Mouse (Mus musculus): Measurements from ENCODE around the gene Pcyt2. TPM values are rescaled to one million over a fixed set of nuclear protein-coding genes. Genes with fewer than 3 reads are reported as not detected.

Gene Pcyt2
- total and polyA plus RNA-seq, 3 experiments: 86.7 to 87.3 TPM; not detected in 1

GRCm38 (mm10) chr11:120597240-120598235 is 20.2 kb downstream of the Pcyt2 start:
- Histone ChIP-seq H3K9me3 (replicated peaks; ENCODE audit: insufficient read depth, low read length) (no peaks in the 10 kb centered on the region), H3K9ac (ENCODE audit: control insufficient read depth, low read depth, low read length, poor library complexity, severe bottlenecking) (peak overlapping the region; percentile 99), H3K36me3 (ENCODE audit: control insufficient read depth in 1 of 2, insufficient read depth in 2 of 2, low read length in 2 of 2) (peaks cover 45 to 57% of the 10 kb centered on the region in 2 experiments), H3K4me3 (ENCODE audit: control insufficient read depth in 1 of 2, insufficient read depth in 1 of 2, low read depth in 2 of 2, low read length in 2 of 2) (peak overlapping the region; percentile 74 to 95), H3K79me2 (ENCODE audit: control insufficient read depth, insufficient read depth, low read length, poor library complexity) (peaks cover 65% of the 10 kb centered on the region), H3K4me1 (ENCODE audit: control insufficient read depth in 1 of 2, insufficient read depth in 2 of 2, low read length in 2 of 2) (peaks cover 5 to 41% of the 10 kb centered on the region in 2 experiments), H3K27me3 (ENCODE audit: control insufficient read depth in 1 of 2, insufficient read depth in 2 of 2, low read length in 2 of 2) (no peaks in the 10 kb centered on the region), H3K27ac (ENCODE audit: control insufficient read depth, low read depth, low read length) (peak overlapping the region; percentile 70)
- TF ChIP-seq HCFC1 (IDR thresholded peaks at IDR 0.05; ENCODE audit: low read depth, low read length) (0 out of 2 replicates have a peak, but pooled peaks have one; percentile 30), ZNF384 (IDR thresholded peaks at IDR 0.05; ENCODE audit: low read depth, low read length) (no peak), CHD2 (IDR thresholded peaks at IDR 0.05; ENCODE audit: low read length) (no peak), SIN3A (IDR thresholded peaks at IDR 0.05; ENCODE audit: low read length) (peak; percentile 21; the same call in 1 of the 2 replicates), TBP (IDR thresholded peaks at IDR 0.05; ENCODE audit: low read depth, low read length) (0 out of 2 replicates have a peak, but pooled peaks have one; percentile 12), CHD1 (IDR thresholded peaks at IDR 0.05; ENCODE audit: low read depth, low read length) (0 out of 2 replicates have a peak, but pooled peaks have one; percentile 70)
- peak; percentile 62 for DNase-seq (ENCODE audit: low read depth, low spot score)

DNA sequence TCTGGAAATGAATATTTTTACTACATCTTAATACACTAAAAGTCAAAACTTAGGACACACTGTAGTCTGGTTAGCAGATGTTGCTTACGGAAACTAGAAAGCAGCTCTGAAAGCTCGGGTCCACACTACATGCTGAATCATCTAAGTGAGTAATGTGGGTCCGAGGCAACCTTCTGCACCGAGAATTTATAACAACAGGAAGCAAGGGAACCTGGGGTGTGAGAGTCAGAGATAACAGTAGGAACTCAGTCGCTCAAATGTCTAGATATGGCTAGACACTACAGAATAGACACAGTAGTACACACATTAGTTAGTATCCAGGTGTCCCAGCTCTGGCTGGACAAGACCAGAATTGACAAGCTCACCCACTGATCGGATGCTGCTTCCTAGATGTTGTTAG is 29.2 kb downstream of the Pcyt2 start:
- H3K9me3 ChIP-seq (replicated peaks; ENCODE audit: insufficient read depth, low read length): no peaks in the 10 kb centered on the region
- H3K4me1 ChIP-seq (ENCODE audit: control insufficient read depth in 1 of 2, insufficient read depth in 2 of 2, low read length in 2 of 2): peaks cover 13 to 24% of the 10 kb centered on the region in 2 experiments
- peaks cover 38 to 50% of the 10 kb centered on the region in 2 experiments for H3K36me3 ChIP-seq (ENCODE audit: control insufficient read depth in 1 of 2, insufficient read depth in 2 of 2, low read length in 2 of 2)
- peak; percentile 94 for DNase-seq (ENCODE audit: low read depth, low spot score)
- H3K27ac ChIP-seq (ENCODE audit: control insufficient read depth, low read depth, low read length): peak overlapping the region; percentile 81
- H3K79me2 ChIP-seq (ENCODE audit: control insufficient read depth, insufficient read depth, low read length, poor library complexity): peaks cover 14% of the 10 kb centered on the region
- H3K9ac ChIP-seq (ENCODE audit: control insufficient read depth, low read depth, low read length, poor library complexity, severe bottlenecking): no peak overlapping the region
- H3K4me3 ChIP-seq (ENCODE audit: control insufficient read depth in 1 of 2, insufficient read depth in 1 of 2, low read depth in 2 of 2, low read length in 2 of 2): no peak overlapping the region
- H3K27me3 ChIP-seq (ENCODE audit: control insufficient read depth in 1 of 2, insufficient read depth in 2 of 2, low read length in 2 of 2): no peaks in the 10 kb centered on the region
- TF ChIP-seq MAFK (IDR thresholded peaks at IDR 0.05; ENCODE audit: borderline replicate concordance, low read depth, low read length) (peak; percentile 84; the same call in 1 of the 2 replicates), ELF1 (IDR thresholded peaks at IDR 0.05; ENCODE audit: low read depth, low read length) (no peak), CHD1 (IDR thresholded peaks at IDR 0.05; ENCODE audit: low read depth, low read length) (no peak), TBP (IDR thresholded peaks at IDR 0.05; ENCODE audit: low read depth, low read length) (peak; percentile 67), ZC3H11A (IDR thresholded peaks at IDR 0.05; ENCODE audit: low read depth, low read length) (no peak), SMC3 (IDR thresholded peaks at IDR 0.05; ENCODE audit: low read depth, low read length) (no peak), E2F4 (IDR thresholded peaks at IDR 0.05; ENCODE audit: borderline replicate concordance, low read depth, low read length) (no peak), RAD21 (IDR thresholded peaks at IDR 0.05; ENCODE audit: low read depth, low read length) (no peak), CHD2 (IDR thresholded peaks at IDR 0.05; ENCODE audit: low read length) (no peak), USF1 (IDR thresholded peaks at IDR 0.05; ENCODE audit: low read depth, low read length) (no peak), MAX (IDR thresholded peaks at IDR 0.05; ENCODE audit: low read length) (0 out of 2 replicates have a peak, but pooled peaks have one; percentile 38), GABPA (IDR thresholded peaks at IDR 0.05; ENCODE audit: low read depth, low read length) (peak; percentile 82; the same call in 1 of the 2 replicates), NRF1 (IDR thresholded peaks at IDR 0.05; ENCODE audit: insufficient read depth, low read depth, low read length, poor library complexity, severe bottlenecking) (no peak), UBTF (IDR thresholded peaks at IDR 0.05; ENCODE audit: borderline replicate concordance, insufficient read depth, low read depth, low read length) (no peak), ZMIZ1 (IDR thresholded peaks at IDR 0.05; ENCODE audit: low read depth, low read length) (no peak; the same call in 1 of the 2 replicates), RCOR1 (IDR thresholded peaks at IDR 0.05; ENCODE audit: low read depth, low read length) (peak; percentile 53; the same call in 1 of the 2 replicates), EP300 (IDR thresholded peaks at IDR 0.05; ENCODE audit: low read depth in 1 of 2, low read length in 2 of 2) (peak; percentile 88 to 89), HCFC1 (IDR thresholded peaks at IDR 0.05; ENCODE audit: low read depth, low read length) (0 out of 2 replicates have a peak, but pooled peaks have one; percentile 54), JUND (IDR thresholded peaks at IDR 0.05; ENCODE audit: low read depth, low read length) (peak; percentile 47; the same call in 1 of the 2 replicates), MXI1 (IDR thresholded peaks at IDR 0.05; ENCODE audit: low read depth, low read length) (peak; percentile 38; the same call in 1 of the 2 replicates), BHLHE40 (IDR thresholded peaks at IDR 0.05; ENCODE audit: borderline replicate concordance, low read depth, low read length) (0 out of 2 replicates have a peak, but pooled peaks have one; percentile 34), CTCF (IDR thresholded peaks at IDR 0.05 in 2 of 3, conservative IDR thresholded peaks at IDR 0.05 in 1 of 3; ENCODE audit: control insufficient read depth in 1 of 3, insufficient read depth in 1 of 3, low read depth in 2 of 3, low read length in 3 of 3, poor library complexity in 1 of 3, severe bottlenecking in 1 of 3) (no peak), TCF12 (IDR thresholded peaks at IDR 0.05; ENCODE audit: low read depth, low read length) (peak; percentile 88), MYC (IDR thresholded peaks at IDR 0.05; ENCODE audit: low read depth, low read length) (peak; percentile 87; the same call in 1 of the 2 replicates), MAZ (IDR thresholded peaks at IDR 0.05; ENCODE audit: low read depth, low read length) (no peak)

Data from MEL (cell line).